Mouse (Mus musculus) midbrain, postnatal 0 days (tissue): Measurements from ENCODE around the gene Hmgb1. TPM values are rescaled to one million over a fixed set of nuclear protein-coding genes. Genes with fewer than 3 reads are reported as not detected.

ENCODE experiments used
- ATAC-seq: fragments of 200-750 bp; cut with Nextera tagmentation; 2 replicates; pipeline ENCODE4 v1.8.0; 2017; ENCODE audit warnings: moderate number of reproducible peaks, mild to moderate bottlenecking, moderate TSS enrichment, moderate library complexity; ENCODE audit not compliant: low FRiP score
- DNase-seq: peaks from one replicate; pipeline ENCODE4 v3.0.0-alpha.2; 2015; ENCODE audit warnings: low spot score
- H3K27ac ChIP-seq: fragments of 300-500 bp; sonication (generic); 2 replicates; pipeline ENCODE4 v1.5.1; 2014; ENCODE audit warnings: low read depth, mild to moderate bottlenecking, low read length, mixed read lengths
- H3K27me3 ChIP-seq: fragments of 300-500 bp; sonication (generic); 2 replicates; pipeline ENCODE4 v1.6.1; 2014; ENCODE audit warnings: low read length, control low read depth, mixed read lengths; ENCODE audit not compliant: insufficient read depth
- H3K36me3 ChIP-seq: fragments of 300-500 bp; sonication (generic); 2 replicates; pipeline ENCODE4 v1.6.1; 2014; ENCODE audit warnings: low read length, control low read depth, mixed read lengths; ENCODE audit not compliant: insufficient read depth
- H3K4me1 ChIP-seq: fragments of 300-500 bp; sonication (generic); 2 replicates; pipeline ENCODE4 v1.6.1; 2014; ENCODE audit warnings: mild to moderate bottlenecking, control low read depth, antibody characterized with exemption, low read length, mixed read lengths; ENCODE audit not compliant: insufficient read depth
- H3K4me2 ChIP-seq: fragments of 300-500 bp; sonication (generic); 2 replicates; pipeline ENCODE4 v1.6.1; 2014; ENCODE audit warnings: low read depth, mild to moderate bottlenecking, low read length, mixed read lengths; ENCODE audit not compliant: poor library complexity, severe bottlenecking
- H3K4me3 ChIP-seq: fragments of 300-500 bp; sonication (generic); 2 replicates; pipeline ENCODE4 v1.5.1; 2014; ENCODE audit warnings: low read depth, mild to moderate bottlenecking, low read length, moderate library complexity
- H3K9ac ChIP-seq: fragments of 300-500 bp; sonication (generic); replicated peaks from 2 replicates; pipeline ENCODE4 v1.6.1; 2014; ENCODE audit warnings: mild to moderate bottlenecking, low read length, moderate library complexity, mixed read lengths; ENCODE audit not compliant: poor library complexity, severe bottlenecking
- H3K9me3 ChIP-seq: fragments of 300-500 bp; sonication (generic); 2 replicates; pipeline ENCODE4 v1.6.1; 2016; ENCODE audit warnings: low read length, control low read depth
- CTCF ChIP-seq: IDR thresholded peaks from 2 replicates; pipeline ENCODE4 v1.5.1; 2016; ENCODE audit warnings: antibody characterized with exemption, mild to moderate bottlenecking
- WGBS: fragments of 180-500 bp; shearing (Covaris S2); extraction: QIAGEN DNeasy Blood & Tissue Kit; methylation state at CpG from one replicate; pipeline ENCODE4 v1.1.7; 2014; 5-methylcytosine and 5-hydroxymethylcytosine counted together
- polyA plus RNA-seq: library from polyadenylated mRNA; unstranded; fragments of >200 nt; fragmentation: Nextera tagmentation; extraction: Ambion mirVana; gene quantifications from 2 replicates; pipeline ENCODE4 v1.2.1, GENCODE M21; 2015
- total RNA-seq: library from RNA; depleted of rRNA; stranded (reverse); fragments of >200 nt; gene quantifications from 2 replicates; pipeline ENCODE4 v1.2.3, GENCODE M21; 2014

Hmgb1 gene
- total and polyA plus RNA-seq, 2 experiments from 2014 or later = 171 to 756 TPM

DNA sequence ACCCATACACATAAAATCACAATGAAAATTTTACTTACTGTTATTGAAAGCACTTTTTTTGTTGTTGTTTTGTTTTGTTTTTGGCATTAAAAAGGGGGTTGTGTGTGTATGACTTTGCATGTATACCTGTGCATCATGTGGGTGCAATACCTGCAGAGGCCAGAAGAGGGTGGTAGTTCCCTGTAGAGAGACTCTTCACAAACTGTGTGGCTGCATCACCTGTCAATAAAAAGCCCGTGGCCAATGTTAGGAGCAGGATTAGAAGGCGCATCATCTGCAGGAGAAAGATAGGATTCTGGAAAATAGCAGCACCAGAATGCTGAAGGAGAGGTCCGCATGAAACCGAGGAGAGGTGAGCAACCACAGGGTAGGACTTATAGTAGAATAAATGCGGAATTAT, 144.5 kb downstream of the Hmgb1 start:
- Histone ChIP-seq H3K4me1 (no peaks in the 10 kb centered on the region), H3K9ac (no peak overlapping the region), H3K36me3 (no peaks in the 10 kb centered on the region), H3K27me3 (no peaks in the 10 kb centered on the region), H3K27ac (no peak overlapping the region), H3K4me2 (no peak overlapping the region), H3K9me3 (no peaks in the 10 kb centered on the region), H3K4me3 (no peak overlapping the region)
- ATAC-seq = no peak
- DNase-seq = no peak
- TF ChIP-seq CTCF = peak; percentile 57
- WGBS = 86% methylated on average over 5 of the region's 5 CpGs

DNA sequence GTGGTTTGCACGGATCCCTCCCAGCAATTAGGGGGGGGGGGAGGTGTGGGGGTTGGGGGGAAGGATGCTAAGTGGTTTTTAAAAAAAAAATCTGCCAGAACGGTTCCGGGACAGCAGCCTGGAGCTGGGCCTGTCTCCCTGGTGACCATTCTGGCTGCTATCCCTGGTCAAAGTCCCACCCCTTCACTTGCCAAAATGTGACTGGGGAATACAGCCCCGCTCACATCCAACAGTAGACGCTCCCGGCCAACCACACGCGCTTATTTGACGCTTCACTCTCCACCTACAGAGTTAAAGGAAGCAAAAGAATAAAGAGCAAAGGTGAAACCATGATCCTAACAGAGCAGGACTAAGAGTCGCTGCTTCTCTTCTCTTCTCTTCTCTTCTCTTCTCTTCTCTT, 146.6 kb downstream of the Hmgb1 start:
- Histone ChIP-seq H3K4me3 (no peak overlapping the region), H3K9ac (no peak overlapping the region), H3K4me2 (no peak overlapping the region), H3K27ac (no peak overlapping the region), H3K9me3 (no peaks in the 10 kb centered on the region), H3K4me1 (no peaks in the 10 kb centered on the region), H3K36me3 (no peaks in the 10 kb centered on the region), H3K27me3 (no peaks in the 10 kb centered on the region)
- WGBS = 17% methylated on average over 10 of the region's 10 CpGs
- peak; percentile 79 for DNase-seq
- no peak for TF ChIP-seq CTCF
- no peak for ATAC-seq

DNA sequence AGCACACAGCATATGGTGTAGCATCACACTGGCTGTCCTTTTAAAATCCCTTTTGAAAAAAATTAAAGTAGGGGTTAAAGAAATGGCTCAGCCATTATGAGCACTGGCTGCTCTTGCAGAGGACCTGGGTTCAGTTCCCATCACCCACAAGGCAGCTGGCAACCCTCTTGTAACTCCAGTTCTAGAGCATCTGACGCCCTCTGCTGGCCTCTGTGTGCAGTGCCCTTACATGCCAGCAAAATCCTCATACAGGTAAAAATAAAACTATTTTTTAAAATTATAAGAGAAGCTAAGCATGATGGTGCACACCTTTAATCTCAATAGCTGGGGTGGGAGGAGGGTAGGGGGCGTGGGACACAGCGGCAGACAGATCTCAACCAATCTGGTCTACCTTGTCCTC, 147.4 kb downstream of the Hmgb1 start:
- Histone ChIP-seq H3K27me3 (no peaks in the 10 kb centered on the region), H3K4me3 (no peak overlapping the region), H3K36me3 (no peaks in the 10 kb centered on the region), H3K27ac (no peak overlapping the region), H3K9ac (no peak overlapping the region), H3K9me3 (no peaks in the 10 kb centered on the region), H3K4me2 (no peak overlapping the region), H3K4me1 (no peaks in the 10 kb centered on the region)
- DNase-seq (no peak), ATAC-seq (no peak)
- WGBS = 99% methylated on average over 3 of the region's 3 CpGs
- TF ChIP-seq CTCF = peak; percentile 30; the same call in 1 of the 2 replicates

DNA sequence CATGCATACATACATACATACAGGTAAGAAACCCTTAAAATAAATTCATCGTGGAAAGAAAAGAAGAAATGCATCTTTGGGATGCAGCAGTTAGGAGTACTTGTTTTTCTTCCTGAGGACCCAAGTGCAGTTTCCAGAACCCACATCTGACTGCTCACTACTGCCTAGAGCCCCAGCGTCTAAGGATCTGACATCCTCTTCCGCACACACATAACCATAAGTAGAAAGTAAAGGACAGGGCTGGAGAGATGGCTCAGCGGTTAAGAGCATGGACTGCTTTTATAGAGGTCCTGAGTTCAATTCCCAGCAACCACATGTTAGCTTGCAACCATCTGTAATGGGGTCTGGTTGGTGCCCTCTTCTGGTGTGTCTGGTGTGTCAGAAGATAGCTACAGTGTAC, 151.9 kb downstream of the Hmgb1 start:
- 96% methylated on average over 4 of the region's 4 CpGs for WGBS
- ATAC-seq (no peak), DNase-seq (no peak)
- Histone ChIP-seq H3K4me3 (no peak overlapping the region), H3K4me2 (no peak overlapping the region), H3K27me3 (no peaks in the 10 kb centered on the region), H3K9me3 (no peaks in the 10 kb centered on the region), H3K4me1 (peaks cover 5% of the 10 kb centered on the region; the same call in 1 of the 2 replicates), H3K27ac (no peak overlapping the region), H3K9ac (no peak overlapping the region), H3K36me3 (no peaks in the 10 kb centered on the region)
- TF ChIP-seq CTCF = no peak

DNA sequence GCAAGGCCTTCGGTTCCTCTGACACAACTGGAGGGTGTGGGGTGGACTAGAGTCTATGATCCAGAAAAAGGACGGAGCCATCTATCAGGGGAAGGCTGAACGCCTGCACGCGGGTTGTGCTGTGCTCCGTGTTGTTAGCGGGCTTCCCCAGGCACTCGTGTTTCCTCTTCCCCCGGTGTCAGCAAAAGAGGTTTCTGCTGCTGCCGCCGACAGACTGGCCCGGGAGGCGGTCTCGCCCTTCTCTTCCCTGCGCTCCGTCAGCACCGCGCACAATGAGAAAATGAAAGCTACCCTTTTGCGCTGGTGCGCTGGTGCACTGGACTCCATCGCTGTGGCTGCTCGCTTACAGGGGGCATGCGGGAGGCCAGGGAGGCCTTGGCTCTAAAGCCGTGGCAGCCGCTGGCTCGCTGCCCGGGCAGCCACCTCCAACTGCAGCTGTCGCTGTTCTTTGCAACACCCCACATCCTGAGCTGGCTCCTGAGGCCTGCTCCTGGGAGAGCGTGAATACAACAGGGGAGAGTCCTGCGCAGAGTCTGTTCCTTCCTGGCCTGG, 153.0 kb downstream of the Hmgb1 start:
- ATAC-seq = peak; percentile 58
- H3K4me3 ChIP-seq = peak overlapping the region; percentile 22; the same call in 1 of the 2 replicates
- no peaks in the 10 kb centered on the region for H3K36me3 ChIP-seq
- H3K27ac ChIP-seq = peak overlapping the region; percentile 74
- peak overlapping the region; percentile 53 for H3K4me2 ChIP-seq
- no peak for TF ChIP-seq CTCF
- H3K9me3 ChIP-seq = no peaks in the 10 kb centered on the region
- peak; percentile 89 for DNase-seq
- H3K27me3 ChIP-seq = no peaks in the 10 kb centered on the region
- WGBS = 1% methylated on average over 30 of the region's 30 CpGs
- peak overlapping the region; percentile 58 for H3K9ac ChIP-seq
- peaks cover 5% of the 10 kb centered on the region; the same call in 1 of the 2 replicates for H3K4me1 ChIP-seq

DNA sequence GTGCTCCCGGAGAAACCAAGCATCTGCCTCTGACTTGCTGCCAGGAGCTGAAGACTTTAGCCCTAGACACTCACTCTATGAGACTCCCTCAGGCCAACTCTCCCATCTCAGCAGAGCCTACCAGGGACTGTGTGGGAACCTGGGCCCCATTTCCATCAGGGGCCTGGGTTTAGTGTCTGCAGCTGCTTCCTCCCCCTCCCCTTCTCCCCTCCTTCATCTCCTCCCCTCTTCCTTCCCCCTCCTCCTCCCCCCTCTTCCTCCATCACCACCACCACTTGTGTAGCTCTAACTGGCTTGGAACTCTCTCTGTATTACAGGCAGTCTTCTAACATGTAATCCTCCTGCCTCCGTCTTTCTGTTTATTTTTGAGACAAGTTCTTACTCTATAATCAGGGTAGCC, 154.2 kb downstream of the Hmgb1 start:
- TF ChIP-seq CTCF = no peak
- Histone ChIP-seq H3K4me2 (no peak overlapping the region), H3K36me3 (no peaks in the 10 kb centered on the region), H3K9ac (no peak overlapping the region), H3K4me3 (no peak overlapping the region), H3K27me3 (no peaks in the 10 kb centered on the region), H3K27ac (no peak overlapping the region), H3K9me3 (no peaks in the 10 kb centered on the region), H3K4me1 (peaks cover 5% of the 10 kb centered on the region; the same call in 1 of the 2 replicates)
- DNase-seq (no peak), ATAC-seq (no peak)
- 74% methylated on average over 2 of the region's 2 CpGs for WGBS
